Mouse (Mus musculus): ENCODE results near the gene Trim29. TPM values are rescaled to one million over a fixed set of nuclear protein-coding genes. Genes with fewer than 3 reads are reported as not detected.

Trim29 gene
- not detected in 2 replicates for polyA plus RNA-seq (2012; ENCODE audit: insufficient read depth, insufficient read length, low replicate concordance, missing spikeins)

- Histone ChIP-seq H3K4me1 (ENCODE audit: control insufficient read depth, insufficient read depth, low read length) (peaks cover 23% of the 10 kb centered on the region), H3K27ac (ENCODE audit: insufficient read depth, low read depth, low read length) (peak within 1 kb of the TSS; percentile 28; the same call in 1 of the 2 replicates)
- WGBS: 87% methylated on average over 12 of the region's 12 CpGs
These were observed at the start of gene Trim29 for GRCm38 (mm10) chr9:43310538-43310937. Gene Trim29 (plus strand): TSS chr9:43310848.

GRCm38 (mm10) chr9:43261124-43261907 is 49.3 kb upstream of the Trim29 start:
- Histone ChIP-seq H3K4me3 (ENCODE audit: insufficient read depth, low read depth, low read length) (no peak overlapping the region), H3K27ac (ENCODE audit: insufficient read depth, low read depth, low read length) (no peak overlapping the region), H3K4me1 (ENCODE audit: control insufficient read depth, insufficient read depth, low read length) (peaks cover 27% of the 10 kb centered on the region)
- WGBS: 75% methylated on average over 4 of the region's 4 CpGs
- TF ChIP-seq POLR2A (IDR thresholded peaks at IDR 0.05; ENCODE audit: insufficient read depth, low read depth, low read length) (no peak), CTCF (IDR thresholded peaks at IDR 0.05; ENCODE audit: insufficient read depth, low read depth, low read length) (no peak)

More at GRCm38 (mm10) chr9:43310538-43310937, at the start of gene Trim29:
- no peak within 1 kb of the TSS for H3K4me3 ChIP-seq (ENCODE audit: insufficient read depth, low read depth, low read length)
- TF ChIP-seq CTCF (IDR thresholded peaks at IDR 0.05; ENCODE audit: insufficient read depth, low read depth, low read length) (no peak), POLR2A (IDR thresholded peaks at IDR 0.05; ENCODE audit: insufficient read depth, low read depth, low read length) (no peak)

- TF ChIP-seq POLR2A (IDR thresholded peaks at IDR 0.05; ENCODE audit: insufficient read depth, low read depth, low read length): no peak
- TF ChIP-seq CTCF (IDR thresholded peaks at IDR 0.05; ENCODE audit: insufficient read depth, low read depth, low read length): no peak
- 55% methylated on average over 2 of the region's 2 CpGs for WGBS
- H3K4me1 ChIP-seq (ENCODE audit: control insufficient read depth, insufficient read depth, low read length): peaks cover 27% of the 10 kb centered on the region
- H3K4me3 ChIP-seq (ENCODE audit: insufficient read depth, low read depth, low read length): no peak overlapping the region
- H3K27ac ChIP-seq (ENCODE audit: insufficient read depth, low read depth, low read length): no peak overlapping the region
These were observed 48.7 kb upstream of the Trim29 start for GRCm38 (mm10) chr9:43261941-43262340.

GRCm38 (mm10) chr9:43262390-43262789 is 48.3 kb upstream of the Trim29 start:
- TF ChIP-seq POLR2A (IDR thresholded peaks at IDR 0.05; ENCODE audit: insufficient read depth, low read depth, low read length) (no peak), CTCF (IDR thresholded peaks at IDR 0.05; ENCODE audit: insufficient read depth, low read depth, low read length) (no peak)
- H3K27ac ChIP-seq (ENCODE audit: insufficient read depth, low read depth, low read length): no peak overlapping the region
- 93% methylated on average over 4 of the region's 4 CpGs for WGBS
- H3K4me3 ChIP-seq (ENCODE audit: insufficient read depth, low read depth, low read length): no peak overlapping the region
- H3K4me1 ChIP-seq (ENCODE audit: control insufficient read depth, insufficient read depth, low read length): peaks cover 27% of the 10 kb centered on the region

GRCm38 (mm10) chr9:43262811-43263550 is 47.7 kb upstream of the Trim29 start:
- peaks cover 27% of the 10 kb centered on the region for H3K4me1 ChIP-seq (ENCODE audit: control insufficient read depth, insufficient read depth, low read length)
- no peak overlapping the region for H3K27ac ChIP-seq (ENCODE audit: insufficient read depth, low read depth, low read length)
- WGBS: 74% methylated on average over 9 of the region's 9 CpGs
- H3K4me3 ChIP-seq (ENCODE audit: insufficient read depth, low read depth, low read length): no peak overlapping the region
- TF ChIP-seq CTCF (IDR thresholded peaks at IDR 0.05; ENCODE audit: insufficient read depth, low read depth, low read length) (no peak), POLR2A (IDR thresholded peaks at IDR 0.05; ENCODE audit: insufficient read depth, low read depth, low read length) (no peak)

- 60% methylated on average over 11 of the region's 11 CpGs for WGBS
- H3K4me3 ChIP-seq (ENCODE audit: insufficient read depth, low read depth, low read length): no peak overlapping the region
- peaks cover 27% of the 10 kb centered on the region for H3K4me1 ChIP-seq (ENCODE audit: control insufficient read depth, insufficient read depth, low read length)
- TF ChIP-seq CTCF (IDR thresholded peaks at IDR 0.05; ENCODE audit: insufficient read depth, low read depth, low read length): no peak
- no peak for TF ChIP-seq POLR2A (IDR thresholded peaks at IDR 0.05; ENCODE audit: insufficient read depth, low read depth, low read length)
- H3K27ac ChIP-seq (ENCODE audit: insufficient read depth, low read depth, low read length): no peak overlapping the region
These were observed 46.6 kb upstream of the Trim29 start for GRCm38 (mm10) chr9:43263946-43264451.

GRCm38 (mm10) chr9:43265194-43265593 is 45.5 kb upstream of the Trim29 start:
- WGBS: 42% methylated on average over 9 of the region's 9 CpGs

GRCm38 (mm10) chr9:43267357-43267756 is 43.3 kb upstream of the Trim29 start:
- no peak overlapping the region for H3K4me3 ChIP-seq (ENCODE audit: insufficient read depth, low read depth, low read length)
- TF ChIP-seq CTCF (IDR thresholded peaks at IDR 0.05; ENCODE audit: insufficient read depth, low read depth, low read length) (no peak), POLR2A (IDR thresholded peaks at IDR 0.05; ENCODE audit: insufficient read depth, low read depth, low read length) (no peak)
- peaks cover 31% of the 10 kb centered on the region for H3K4me1 ChIP-seq (ENCODE audit: control insufficient read depth, insufficient read depth, low read length)
- H3K27ac ChIP-seq (ENCODE audit: insufficient read depth, low read depth, low read length): no peak overlapping the region
- WGBS: 89% methylated on average over 8 of the region's 8 CpGs

More at GRCm38 (mm10) chr9:43265194-43265593, 45.5 kb upstream of the Trim29 start:
- TF ChIP-seq CTCF (IDR thresholded peaks at IDR 0.05; ENCODE audit: insufficient read depth, low read depth, low read length): no peak
- TF ChIP-seq POLR2A (IDR thresholded peaks at IDR 0.05; ENCODE audit: insufficient read depth, low read depth, low read length): no peak
- Histone ChIP-seq H3K4me3 (ENCODE audit: insufficient read depth, low read depth, low read length) (no peak overlapping the region), H3K27ac (ENCODE audit: insufficient read depth, low read depth, low read length) (no peak overlapping the region), H3K4me1 (ENCODE audit: control insufficient read depth, insufficient read depth, low read length) (peaks cover 25% of the 10 kb centered on the region)

GRCm38 (mm10) chr9:43269166-43269565 is 41.5 kb upstream of the Trim29 start:
- H3K27ac ChIP-seq (ENCODE audit: insufficient read depth, low read depth, low read length): no peak overlapping the region
- no peak for TF ChIP-seq CTCF (IDR thresholded peaks at IDR 0.05; ENCODE audit: insufficient read depth, low read depth, low read length)
- TF ChIP-seq POLR2A (IDR thresholded peaks at IDR 0.05; ENCODE audit: insufficient read depth, low read depth, low read length): no peak
- H3K4me3 ChIP-seq (ENCODE audit: insufficient read depth, low read depth, low read length): no peak overlapping the region
- H3K4me1 ChIP-seq (ENCODE audit: control insufficient read depth, insufficient read depth, low read length): peaks cover 23% of the 10 kb centered on the region
- WGBS: 45% methylated on average over 8 of the region's 8 CpGs

Data from olfactory bulb, adult 2 months (tissue).